Comparison of ENCODE assay signal across 7 mouse cellular contexts in the genomic region with DNA sequence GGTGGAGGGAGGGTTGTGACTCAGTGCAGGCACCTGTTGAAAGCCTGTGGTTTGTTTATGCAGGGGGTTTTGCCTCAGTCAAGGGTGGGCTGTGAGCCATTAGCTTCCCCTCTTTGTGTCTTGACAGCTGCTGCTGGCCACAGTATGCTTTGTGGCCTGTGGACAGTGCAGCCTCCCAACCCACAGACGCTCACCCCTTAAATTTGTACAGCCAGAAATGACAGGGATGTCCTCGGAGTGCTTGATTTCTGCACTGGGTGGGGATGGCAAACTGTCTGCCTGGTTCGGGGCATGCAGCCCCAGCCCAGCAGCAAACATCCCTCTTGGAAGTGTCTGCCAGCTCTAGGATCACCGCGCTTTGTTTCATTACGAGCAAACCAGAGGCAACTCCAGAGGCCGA. TPM values are rescaled to one million over a fixed set of nuclear protein-coding genes. Genes with fewer than 3 reads are reported as not detected.
"Had no signal": no experiment of that assay in that cellular context is flagged by ENCODE, and none has a peak within 500 bp of the region (broad histone marks: within the 10 kb centered on the region; RNA-seq: fewer than 3 reads in every experiment).

A gene (plus strand): TSS at position 200 of the 400 bp plus-strand sequence.

RNA-seq across cellular contexts. Expression of the gene that starts here (rescaled TPM):
- total RNA-seq: megakaryocyte-erythroid progenitor cell, adult 5-6 weeks; monocyte, adult 5-6 weeks; neutrophil, adult 5-6 weeks had no signal
- polyA plus RNA-seq: limb, embryonic 15.5 days; liver, embryonic 12.5 days; liver, embryonic 16.5 days; thymus, postnatal 0 days had no signal
